In the genomic region with DNA sequence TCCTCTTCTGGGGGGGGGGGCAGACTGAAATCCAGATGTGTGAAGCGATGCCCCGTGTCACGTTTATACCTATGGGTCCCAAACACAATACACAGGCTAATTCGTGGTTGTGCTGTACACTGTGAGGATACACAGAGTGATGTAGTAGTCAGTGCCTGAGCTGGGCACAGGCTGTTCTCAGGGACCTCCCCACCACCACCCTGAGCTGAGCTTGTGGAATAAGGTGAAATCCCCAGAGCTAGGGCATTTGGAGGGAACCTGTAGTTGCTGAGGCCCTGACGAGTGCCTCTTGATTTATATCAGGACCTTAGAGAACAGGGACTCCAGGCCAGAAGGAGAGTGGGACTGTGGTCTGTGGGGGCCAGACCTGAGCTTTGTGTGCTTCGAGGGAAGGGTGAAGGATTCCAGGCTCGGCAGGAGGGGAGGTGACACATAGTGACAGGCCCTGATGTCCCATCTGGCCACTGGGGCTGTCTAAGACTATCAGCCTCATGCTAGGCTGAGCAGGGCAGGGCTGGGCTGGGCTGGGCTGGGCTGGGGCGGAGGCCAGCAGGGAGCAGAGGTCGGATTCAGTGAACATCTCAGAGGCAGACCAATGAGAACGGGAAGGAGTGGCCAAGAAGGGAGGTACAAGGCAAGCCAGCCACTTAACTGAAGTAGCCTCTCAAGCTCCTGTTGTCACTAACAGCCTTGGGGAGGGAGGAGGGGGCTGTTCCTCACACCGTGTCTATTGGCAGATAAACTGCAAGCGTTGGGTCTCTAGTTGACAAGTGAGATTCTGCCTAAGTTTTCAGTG, we compare ENCODE assay signal across 9 mouse cellular contexts. TPM values are rescaled to one million over a fixed set of nuclear protein-coding genes. Genes with fewer than 3 reads are reported as not detected.
DNase-seq lines count a peak whose midpoint lies in the region; TF ChIP-seq lines count a peak whose summit lies in the region.
"Had no signal": no experiment of that assay in that cellular context is flagged by ENCODE, and none has a peak within 500 bp of the region (broad histone marks: within the 10 kb centered on the region; RNA-seq: fewer than 3 reads in every experiment).

No protein-coding gene starts in this region.

- no peak for TF ChIP-seq POLR2A in thymus, adult 2 months (IDR thresholded peaks at IDR 0.05; ENCODE audit: control insufficient read depth, extremely low read depth, insufficient read depth, low read length, poor library complexity)

- 34% methylated on average over 12 of the region's 12 CpGs for WGBS in heart, embryonic 10.5 days
- WGBS in thymus, adult 2 months, result 93% methylated on average over 12 of the region's 12 CpGs

- TF ChIP-seq CTCF in thymus, adult 2 months (IDR thresholded peaks at IDR 0.05; ENCODE audit: borderline replicate concordance, control insufficient read depth, extremely low read depth, insufficient read depth, low read length, poor library complexity), result no peak

- no peaks in the 10 kb centered on the region for H3K9me3 ChIP-seq in heart, embryonic 10.5 days
- H3K9me3 ChIP-seq: G1E had no signal

- H3K4me3 ChIP-seq in heart, embryonic 10.5 days, result peak overlapping the region; percentile 20; the same call in 1 of the 2 replicates
- no peak overlapping the region for H3K4me3 ChIP-seq in thymus, adult 2 months (ENCODE audit: control insufficient read depth, insufficient read depth, low read length)

- H3K4me1 ChIP-seq in heart, embryonic 10.5 days, result peaks cover 31% of the 10 kb centered on the region
- no peaks in the 10 kb centered on the region for H3K4me1 ChIP-seq in thymus, adult 2 months (replicated peaks; ENCODE audit: control insufficient read depth, insufficient read depth, low read length)

- H3K27me3 ChIP-seq in heart, embryonic 10.5 days (ENCODE audit: insufficient read depth, poor library complexity, severe bottlenecking), result no peaks in the 10 kb centered on the region
- H3K27me3 ChIP-seq in thymus, adult 2 months (ENCODE audit: control insufficient read depth, insufficient read depth, low read length), result no peaks in the 10 kb centered on the region

- 0 out of 2 replicates have a peak, but pooled peaks cover 3% of the 10 kb centered on the region for H3K36me3 ChIP-seq in heart, embryonic 10.5 days
- H3K36me3 ChIP-seq in thymus, adult 2 months (ENCODE audit: control insufficient read depth, insufficient read depth, low read length), result peaks cover 38% of the 10 kb centered on the region

- peak overlapping the region; percentile 68; the same call in 1 of the 2 replicates for H3K27ac ChIP-seq in heart, embryonic 10.5 days
- no peak overlapping the region for H3K27ac ChIP-seq in thymus, adult 2 months (ENCODE audit: control insufficient read depth, insufficient read depth, low read length)

- intact Hi-C loops in heart, postnatal 14 days (cut with DNase I), result no loop called here

- peak; percentile 97 for DNase-seq in heart, adult 11 months
- no peak for DNase-seq in heart, postnatal 14 days
- DNase-seq in heart, embryonic 10.5 days (ENCODE audit: low spot score), result peak; percentile 91
- DNase-seq in kidney, postnatal 10 days, result peak; percentile 73
- peak; percentile 41 for DNase-seq in mesoderm, embryonic 11.5 days (ENCODE audit: low read depth, low spot score)
- DNase-seq in left cerebral cortex, adult 8-10 months (ENCODE audit: low spot score in 2 of 2), result no peak
- DNase-seq in thymus, adult 2 months, result no peak
- no peak for DNase-seq in B cell, adult 2 months

RNA-seq across cellular contexts. Expression of gene Fbxw11, which starts 40.8 kb away (rescaled TPM):
- 10 to 100 TPM; 51.0 to 55.4 TPM for total RNA-seq in heart, postnatal 14 days (2021)
- 61.1 and 73.9 TPM in 2 replicates for polyA plus RNA-seq in heart, embryonic 10.5 days (2016; fragmentation: Nextera tagmentation; extraction: Ambion mirVana)
- 100 to 1,000 TPM; 109 to 129 (median 121) TPM for total RNA-seq in left cerebral cortex, adult 8-10 months (2022)
- 55.6 and 61.7 TPM in 2 replicates for polyA plus RNA-seq in thymus, adult 2 months (2012; rRNA removed)

Comparison
In these comparisons a context has a peak if more than half of its experiments do, and no peak if none do; other contexts are left out.
1. DNase-seq: peak in heart, adult 11 months (single experiment), heart, embryonic 10.5 days (single experiment), kidney, postnatal 10 days (single experiment) and mesoderm, embryonic 11.5 days (single experiment); none in heart, postnatal 14 days (0 of 2), left cerebral cortex, adult 8-10 months (0 of 2), thymus, adult 2 months (single experiment) and B cell, adult 2 months (0 of 2).